Mouse (Mus musculus): ENCODE measurements around the gene Tjp2.

Gene Tjp2

DNA sequence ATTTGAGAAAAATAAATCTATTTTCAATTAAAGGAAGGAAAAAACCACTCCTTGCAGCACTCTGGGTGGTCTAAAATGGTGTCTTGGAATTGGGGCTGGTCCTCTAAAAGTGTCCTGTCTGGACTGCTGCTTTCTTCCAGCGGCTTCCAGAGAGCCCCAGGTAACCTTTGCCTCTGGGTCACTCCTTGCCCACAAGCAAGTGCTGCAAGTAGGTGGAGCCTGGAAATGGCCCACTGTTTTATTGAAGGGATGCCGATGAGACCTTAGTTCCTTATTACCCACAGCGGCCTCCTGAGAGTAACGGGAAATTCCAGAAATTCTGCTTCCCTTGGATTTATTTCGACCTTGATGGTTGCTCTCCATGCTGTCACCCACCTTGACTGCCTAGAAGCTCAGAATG, 170.6 kb downstream of the Tjp2 start:
- DNase-seq = no peak

DNA sequence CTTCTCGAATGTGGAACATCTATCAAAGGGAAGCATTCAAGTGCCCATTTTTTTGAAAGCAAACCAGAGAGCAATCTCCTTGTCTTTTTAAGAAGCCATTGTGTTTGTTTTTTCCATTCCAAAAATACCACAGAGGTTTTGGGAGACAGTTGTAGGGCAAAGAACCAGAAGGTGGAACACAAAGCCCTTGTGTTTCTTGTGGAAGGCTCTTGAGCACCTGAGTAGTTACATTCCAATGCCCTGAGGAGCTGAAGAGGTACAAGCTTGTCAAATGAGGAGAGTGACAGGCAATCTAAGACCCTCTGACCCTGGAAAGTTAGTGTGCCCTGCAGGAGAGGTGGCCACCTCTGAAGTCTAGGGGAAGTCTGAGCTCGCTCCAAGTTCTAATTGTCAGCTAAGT, 174.3 kb downstream of the Tjp2 start:
- DNase-seq = no peak

DNA sequence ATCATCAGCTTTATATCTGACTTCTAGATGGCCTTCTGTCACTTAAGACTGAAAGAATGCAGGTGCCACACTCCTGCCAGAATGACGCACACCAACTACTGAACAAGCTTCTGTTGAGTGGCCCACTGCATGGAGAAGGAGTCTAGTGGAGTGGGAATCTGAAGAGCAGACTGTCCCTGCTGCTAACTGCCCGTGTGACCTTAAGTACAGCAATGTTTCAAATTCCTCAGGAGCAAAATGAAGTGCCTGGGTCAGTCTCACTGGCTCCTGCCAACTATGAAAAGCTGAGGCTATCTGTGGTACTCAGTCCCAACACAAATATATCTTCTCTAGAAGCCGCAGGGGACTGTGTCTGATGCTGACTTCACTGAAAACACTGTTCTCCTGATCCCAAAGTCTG, 175.5 kb downstream of the Tjp2 start:
- no peak for DNase-seq

DNA sequence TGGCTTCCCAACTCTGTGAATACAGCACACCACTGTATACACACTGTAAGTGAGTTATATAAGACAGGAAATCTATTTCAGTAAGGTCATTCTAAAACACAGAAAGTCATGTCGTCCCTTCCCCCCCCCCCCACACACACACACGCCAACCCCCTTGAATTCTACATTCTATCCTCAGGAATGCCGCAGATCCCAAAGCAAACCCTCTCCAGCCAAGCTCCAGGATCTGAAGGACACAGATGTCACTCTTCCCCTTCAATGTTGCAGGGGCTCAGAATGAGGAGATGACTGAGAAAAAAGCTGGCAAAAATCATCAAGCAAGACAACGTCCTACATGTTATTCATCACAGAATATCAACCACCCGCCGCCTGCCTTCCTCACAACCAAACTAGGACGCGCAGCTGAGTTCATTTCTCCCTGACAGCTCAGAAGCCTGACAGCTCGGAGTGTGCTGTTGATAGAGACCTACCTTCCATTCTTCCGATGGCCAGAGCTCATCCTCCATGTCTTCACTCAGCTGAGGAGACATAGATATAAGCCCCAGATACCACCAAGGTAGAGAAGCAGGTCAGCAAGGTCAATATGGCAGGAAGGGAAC, 178.3 kb downstream of the Tjp2 start:
- DNase-seq = no peak
